Mouse (Mus musculus) limb, embryonic 11.5 days (tissue): Measurements from ENCODE around the gene Runx1. TPM values are rescaled to one million over a fixed set of nuclear protein-coding genes. Genes with fewer than 3 reads are reported as not detected.
A peak's percentile ranks its signal among the peaks of the same experiment; 100 is the strongest.

ENCODE experiments used
- ATAC-seq: fragments of 200-750 bp; cut with Nextera tagmentation; 2 replicates; pipeline ENCODE4 v1.8.0; 2017; ENCODE audit warnings: low read depth; ENCODE audit not compliant: insufficient number of reproducible peaks, low FRiP score, low TSS enrichment
- DNase-seq: peaks from one replicate; pipeline ENCODE4 v3.0.0-alpha.2; 2015; ENCODE audit warnings: low spot score
- H3K27ac ChIP-seq: fragments of 300-500 bp; sonication (generic); replicated peaks from 2 replicates; pipeline ENCODE4 v1.5.1; 2014; ENCODE audit warnings: low read depth, mild to moderate bottlenecking, low read length
- H3K27me3 ChIP-seq: fragments of 300-500 bp; sonication (generic); 2 replicates; pipeline ENCODE4 v1.6.1; 2014; ENCODE audit warnings: mild to moderate bottlenecking, low read length, mixed read lengths; ENCODE audit not compliant: control insufficient read depth, insufficient read depth
- H3K36me3 ChIP-seq: fragments of 300-500 bp; sonication (generic); 2 replicates; pipeline ENCODE4 v1.6.1; 2014; ENCODE audit warnings: mild to moderate bottlenecking, low read length, moderate library complexity, mixed read lengths; ENCODE audit not compliant: control insufficient read depth, insufficient read depth
- H3K4me1 ChIP-seq: fragments of 300-500 bp; sonication (generic); 2 replicates; pipeline ENCODE4 v1.6.1; 2014; ENCODE audit warnings: low read length, mixed read lengths; ENCODE audit not compliant: control insufficient read depth, insufficient read depth
- H3K4me2 ChIP-seq: fragments of 300-500 bp; sonication (generic); 2 replicates; pipeline ENCODE4 v1.6.1; 2014; ENCODE audit warnings: low read depth, mild to moderate bottlenecking, moderate library complexity; ENCODE audit not compliant: severe bottlenecking
- H3K4me3 ChIP-seq: fragments of 300-500 bp; sonication (generic); 2 replicates; pipeline ENCODE4 v1.5.1; 2014; ENCODE audit warnings: low read depth, low read length
- H3K9ac ChIP-seq: fragments of 300-500 bp; sonication (generic); 2 replicates; pipeline ENCODE4 v1.6.1; 2014; ENCODE audit warnings: mild to moderate bottlenecking, low read length
- H3K9me3 ChIP-seq: fragments of 300-500 bp; sonication (generic); 2 replicates; pipeline ENCODE4 v1.6.1; 2016; ENCODE audit warnings: low read length; ENCODE audit not compliant: control insufficient read depth
- WGBS: fragments of 180-500 bp; shearing (Covaris S2); extraction: QIAGEN DNeasy Blood & Tissue Kit; methylation state at CpG from one replicate; pipeline ENCODE4 v1.1.7; 2014; 5-methylcytosine and 5-hydroxymethylcytosine counted together
- polyA plus RNA-seq: library from polyadenylated mRNA; unstranded; fragments of >200 nt; fragmentation: Nextera tagmentation; extraction: Ambion mirVana; gene quantifications from 2 replicates; pipeline ENCODE4 v1.2.1, GENCODE M21; 2014

Gene Runx1
- polyA plus RNA-seq, 1 experiment from 2014 or later: 2.7 TPM

GRCm38 (mm10) chr16:92862430-92862829 lies 36.5 kb upstream of the Runx1 start:
- no peaks in the 10 kb centered on the region for H3K27me3 ChIP-seq
- H3K4me1 ChIP-seq: no peaks in the 10 kb centered on the region
- H3K36me3 ChIP-seq: no peaks in the 10 kb centered on the region
- ATAC-seq (no peak), DNase-seq (no peak)
- no peak overlapping the region for H3K4me2 ChIP-seq
- no peak overlapping the region for H3K27ac ChIP-seq
- no peak overlapping the region for H3K9ac ChIP-seq
- 69% methylated on average over 4 of the region's 4 CpGs for WGBS
- H3K9me3 ChIP-seq: no peaks in the 10 kb centered on the region
- H3K4me3 ChIP-seq: no peak overlapping the region

DNA sequence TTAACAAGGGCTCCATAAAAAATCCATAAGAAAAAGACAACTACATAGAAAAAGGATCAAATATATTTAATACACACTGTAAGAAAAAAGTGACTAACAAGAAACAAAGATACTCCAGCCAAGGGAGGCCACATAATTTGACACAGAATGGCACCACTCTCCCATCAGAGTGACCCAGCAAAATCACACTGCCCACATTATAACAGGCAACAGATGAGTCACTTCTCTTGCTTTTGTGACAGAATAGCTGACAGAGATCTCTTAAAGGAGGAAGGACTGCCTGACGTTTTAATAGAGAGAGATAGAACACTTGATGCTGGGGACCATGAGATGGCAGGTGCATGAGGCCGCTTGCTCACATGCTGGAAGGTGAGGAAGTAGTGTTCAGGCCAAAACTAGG lies 35.6 kb upstream of the Runx1 start:
- no peaks in the 10 kb centered on the region for H3K9me3 ChIP-seq
- no peaks in the 10 kb centered on the region for H3K27me3 ChIP-seq
- WGBS: 83% methylated on average over 2 of the region's 2 CpGs
- H3K4me2 ChIP-seq: no peak overlapping the region
- H3K27ac ChIP-seq: no peak overlapping the region
- no peaks in the 10 kb centered on the region for H3K36me3 ChIP-seq
- DNase-seq (no peak), ATAC-seq (no peak)
- no peaks in the 10 kb centered on the region for H3K4me1 ChIP-seq
- H3K4me3 ChIP-seq: no peak overlapping the region
- no peak overlapping the region for H3K9ac ChIP-seq

- DNase-seq (no peak), ATAC-seq (no peak)
- Histone ChIP-seq H3K4me1 (no peaks in the 10 kb centered on the region), H3K9me3 (no peaks in the 10 kb centered on the region), H3K9ac (no peak overlapping the region), H3K36me3 (no peaks in the 10 kb centered on the region), H3K4me3 (no peak overlapping the region), H3K27ac (no peak overlapping the region), H3K27me3 (no peaks in the 10 kb centered on the region), H3K4me2 (no peak overlapping the region)
- 86% methylated on average over 1 of the region's 1 CpGs for WGBS
Measured at GRCm38 (mm10) chr16:92860649-92861048, 34.7 kb upstream of the Runx1 start.

DNA sequence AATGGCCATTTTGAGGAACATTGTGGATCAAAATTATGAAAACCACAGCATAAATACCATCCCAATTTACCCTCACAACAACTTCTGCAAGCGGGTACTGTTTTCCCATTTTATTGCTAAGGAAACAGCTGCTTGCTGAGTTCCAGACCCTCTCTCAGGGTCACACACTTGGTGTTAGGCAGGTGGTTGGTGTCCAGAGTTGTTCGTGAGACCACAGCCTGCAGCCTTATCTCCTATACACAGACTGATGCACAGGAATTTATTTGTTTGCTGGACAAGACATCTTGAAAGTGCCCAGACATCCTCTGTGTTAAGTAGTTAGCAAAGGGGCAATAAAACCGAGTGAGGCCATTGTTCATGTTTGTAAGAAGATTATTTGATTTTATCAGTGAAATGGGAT lies 30.8 kb upstream of the Runx1 start:
- WGBS: 52% methylated on average over 3 of the region's 3 CpGs
- Histone ChIP-seq H3K4me2 (no peak overlapping the region), H3K27me3 (no peaks in the 10 kb centered on the region), H3K36me3 (no peaks in the 10 kb centered on the region), H3K4me3 (no peak overlapping the region), H3K27ac (no peak overlapping the region), H3K4me1 (no peaks in the 10 kb centered on the region), H3K9ac (no peak overlapping the region), H3K9me3 (no peaks in the 10 kb centered on the region)
- ATAC-seq (no peak), DNase-seq (no peak)

DNA sequence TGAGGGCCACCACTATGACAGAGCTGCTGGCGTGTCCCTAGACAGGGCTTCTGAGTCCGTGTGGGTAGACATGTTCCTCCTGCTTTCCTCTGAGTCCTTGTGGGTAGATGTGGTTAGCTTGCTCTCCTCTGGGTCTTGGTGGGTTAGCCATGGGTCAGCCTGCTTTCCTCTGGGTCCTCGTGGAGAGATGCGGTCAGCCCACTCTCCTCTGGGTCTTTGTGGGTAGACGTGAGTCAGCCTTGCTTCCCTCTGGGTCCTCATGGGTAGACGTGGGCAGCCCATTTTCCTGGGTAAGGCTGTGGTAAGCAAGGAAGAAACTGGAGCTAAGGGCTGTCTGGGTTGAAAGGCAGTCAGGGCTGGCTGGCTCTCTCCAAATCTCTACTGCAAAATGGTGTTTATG lies 26.3 kb upstream of the Runx1 start:
- no peak overlapping the region for H3K27ac ChIP-seq
- H3K4me3 ChIP-seq: no peak overlapping the region
- no peak overlapping the region for H3K9ac ChIP-seq
- H3K27me3 ChIP-seq: no peaks in the 10 kb centered on the region
- WGBS: 89% methylated on average over 6 of the region's 6 CpGs
- no peaks in the 10 kb centered on the region for H3K4me1 ChIP-seq
- no peaks in the 10 kb centered on the region for H3K36me3 ChIP-seq
- H3K9me3 ChIP-seq: no peaks in the 10 kb centered on the region
- DNase-seq (no peak), ATAC-seq (no peak)
- H3K4me2 ChIP-seq: no peak overlapping the region

DNA sequence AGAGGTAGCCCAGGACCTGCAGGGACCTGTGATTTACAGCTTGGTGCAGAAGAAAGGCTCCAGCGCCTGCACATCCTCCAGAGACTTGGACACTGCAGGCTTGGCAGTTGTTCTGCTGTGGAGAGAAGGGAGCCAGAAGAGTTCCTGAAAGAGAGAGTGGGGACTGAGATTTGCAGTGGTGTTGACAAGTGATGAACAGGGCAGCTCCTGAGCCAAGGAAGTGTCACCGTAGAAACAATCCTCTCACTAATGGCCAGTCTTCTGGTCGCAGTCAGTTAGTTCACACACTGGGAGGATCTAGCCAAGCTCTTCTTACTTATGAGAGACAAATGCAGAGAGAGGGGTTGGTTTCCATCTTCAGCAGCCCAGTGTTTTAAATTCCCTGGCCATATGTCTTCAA lies 24.5 kb upstream of the Runx1 start:
- DNase-seq (no peak), ATAC-seq (no peak)
- H3K4me2 ChIP-seq: no peak overlapping the region
- no peaks in the 10 kb centered on the region for H3K27me3 ChIP-seq
- H3K9ac ChIP-seq: no peak overlapping the region
- H3K36me3 ChIP-seq: no peaks in the 10 kb centered on the region
- 71% methylated on average over 3 of the region's 3 CpGs for WGBS
- H3K9me3 ChIP-seq: no peaks in the 10 kb centered on the region
- H3K4me3 ChIP-seq: no peak overlapping the region
- peaks cover 4% of the 10 kb centered on the region for H3K4me1 ChIP-seq
- H3K27ac ChIP-seq: no peak overlapping the region

GRCm38 (mm10) chr16:92847762-92848300 lies 21.9 kb upstream of the Runx1 start:
- Histone ChIP-seq H3K9ac (no peak overlapping the region), H3K4me2 (no peak overlapping the region), H3K4me1 (peaks cover 4% of the 10 kb centered on the region), H3K36me3 (no peaks in the 10 kb centered on the region), H3K4me3 (no peak overlapping the region), H3K9me3 (no peaks in the 10 kb centered on the region), H3K27ac (no peak overlapping the region), H3K27me3 (no peaks in the 10 kb centered on the region)
- WGBS: 83% methylated on average over 3 of the region's 3 CpGs
- no peak for ATAC-seq
- no peak for DNase-seq

- Histone ChIP-seq H3K9me3 (no peaks in the 10 kb centered on the region), H3K36me3 (no peaks in the 10 kb centered on the region), H3K4me1 (peaks cover 4% of the 10 kb centered on the region), H3K27ac (no peak overlapping the region), H3K4me3 (no peak overlapping the region), H3K4me2 (no peak overlapping the region), H3K27me3 (no peaks in the 10 kb centered on the region), H3K9ac (no peak overlapping the region)
- ATAC-seq (peak; percentile 9; the same call in 1 of the 2 replicates), DNase-seq (peak; percentile 48)
- WGBS: 55% methylated on average over 26 of the region's 26 CpGs
Measured at GRCm38 (mm10) chr16:92845244-92846225, 19.6 kb upstream of the Runx1 start.
